Mouse (Mus musculus) kidney, postnatal 14 days (tissue): ENCODE measurements at regions not wholly inside any gene's neighbourhood (a gene's known extent, or its start where the extent isn't known, plus 50 kb on each side); places are given as distances from the start of the nearest gene placed in this dataset.

Source experiments
- DNase-seq: peaks from one replicate; pipeline ENCODE4 v3.0.0; 2022; ENCODE audit warnings: mixed read lengths

DNA sequence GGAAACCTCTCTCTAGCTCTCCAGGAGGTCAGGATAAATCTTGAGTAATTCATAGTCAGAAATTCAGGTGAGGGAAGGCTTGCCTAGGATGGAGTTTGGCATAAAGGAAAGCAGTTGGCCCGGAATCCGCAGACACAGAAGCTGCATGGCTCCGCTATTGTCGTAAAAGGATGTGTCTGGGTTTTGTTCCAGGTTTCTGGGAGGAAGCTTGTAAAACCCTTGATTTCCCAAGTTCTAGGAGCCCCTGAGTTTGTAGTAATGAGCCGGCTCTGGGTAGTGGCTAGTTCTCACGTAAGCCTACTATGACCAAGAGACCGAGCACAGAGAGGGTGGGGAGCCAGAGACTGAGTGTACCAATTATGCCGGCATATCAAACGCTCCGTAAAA lies 52.7 kb upstream of the Gm21915 start:
- no peak for DNase-seq

DNA sequence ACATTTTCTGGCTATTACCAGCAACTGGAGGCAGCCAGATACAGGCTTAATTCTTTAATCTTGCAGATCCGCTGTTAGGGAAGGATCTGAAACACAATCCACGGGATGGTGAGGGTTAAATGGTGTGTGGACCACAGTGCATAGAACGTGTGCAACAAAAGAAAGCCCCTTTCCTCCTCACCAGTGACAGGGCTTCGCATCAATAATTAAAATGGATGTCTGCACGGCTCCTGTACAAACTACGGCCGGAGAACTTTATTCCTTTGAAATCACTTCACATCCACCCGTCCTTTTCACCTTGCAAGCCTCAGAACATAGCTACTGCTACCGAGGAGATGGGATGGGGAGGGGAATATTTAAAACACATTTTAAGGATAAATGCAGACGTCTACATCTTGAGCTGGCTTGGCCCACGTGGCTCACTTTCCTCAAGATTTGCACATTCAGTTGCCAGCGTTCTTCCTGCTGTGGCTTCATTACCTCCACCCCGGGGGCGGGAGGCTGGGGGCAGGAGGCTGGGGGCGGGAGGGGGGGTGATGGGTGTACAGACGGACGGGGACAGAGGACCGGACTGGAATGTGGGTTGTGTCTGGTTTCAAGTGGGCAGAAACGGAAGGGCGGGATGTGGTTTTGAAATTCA lies 53.3 kb upstream of the Gm21915 start:
- no peak for DNase-seq

- peak; percentile 79 for DNase-seq
Measured at GRCm38 (mm10) chr9:40616426-40617035, 53.9 kb upstream of the Gm21915 start.

GRCm38 (mm10) chr9:40615891-40616290 lies 54.5 kb upstream of the Gm21915 start:
- DNase-seq: no peak

DNA sequence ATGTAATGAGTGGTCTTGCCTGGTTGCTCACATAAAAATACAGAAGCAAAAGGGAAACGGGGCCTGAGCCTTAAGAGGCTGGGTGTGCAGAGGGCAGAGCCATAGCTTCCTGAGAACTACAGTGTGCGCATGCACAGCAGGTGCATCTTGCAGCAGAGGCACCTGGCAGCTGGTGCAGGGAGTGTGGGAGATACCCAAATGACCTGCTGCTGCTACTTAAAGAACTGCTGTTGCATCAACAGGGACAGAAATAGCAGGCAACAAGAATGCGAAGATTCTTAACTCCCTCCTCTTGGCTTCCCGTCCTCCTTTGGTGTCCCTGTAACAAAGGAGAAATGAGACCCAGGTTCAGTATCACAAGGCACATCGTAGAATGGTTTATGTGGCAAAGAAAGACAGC lies 56.3 kb upstream of the Gm21915 start:
- no peak for DNase-seq

DNA sequence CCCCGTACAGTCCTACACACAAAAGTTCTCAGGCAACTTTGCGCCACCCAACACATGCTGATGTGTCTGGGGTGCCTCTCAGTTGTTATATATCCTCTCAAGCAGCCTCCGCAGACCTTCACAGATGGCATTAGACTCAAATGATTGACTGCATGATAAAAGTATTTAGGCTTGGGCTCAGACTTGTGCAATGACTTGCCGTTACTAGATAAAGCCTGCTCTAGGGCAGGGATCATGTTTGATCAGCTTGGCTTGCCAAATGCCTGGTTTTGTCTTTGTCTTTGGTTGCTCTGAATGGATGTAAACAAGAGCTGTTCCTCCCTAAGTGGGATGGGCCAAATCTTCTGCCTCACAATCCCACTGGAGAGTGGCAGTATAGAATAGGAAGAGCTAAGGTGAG lies 57.2 kb upstream of the Gm21915 start:
- DNase-seq: no peak

- DNase-seq: no peak
Measured at GRCm38 (mm10) chr9:40612755-40613154, 57.7 kb upstream of the Gm21915 start.

DNA sequence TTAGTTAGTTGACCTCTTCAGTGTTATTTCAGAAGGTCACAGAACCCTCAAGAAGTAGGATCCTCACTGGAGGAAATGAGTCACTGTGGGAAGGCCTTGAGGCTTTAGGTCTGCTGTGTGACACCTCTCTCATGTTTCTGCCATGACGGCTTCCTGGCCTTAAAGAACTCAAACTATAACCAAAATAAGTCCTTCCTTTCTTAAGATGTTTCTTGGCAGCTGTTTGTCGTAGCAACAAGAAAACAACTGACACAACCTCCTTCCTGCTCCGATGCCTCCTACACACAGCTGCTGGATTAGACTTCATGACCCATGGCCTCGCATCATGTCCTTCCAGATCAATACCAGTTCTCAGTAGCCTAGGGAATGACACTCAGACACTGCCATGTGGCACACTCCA lies 58.1 kb upstream of the Gm21915 start:
- DNase-seq: no peak

DNA sequence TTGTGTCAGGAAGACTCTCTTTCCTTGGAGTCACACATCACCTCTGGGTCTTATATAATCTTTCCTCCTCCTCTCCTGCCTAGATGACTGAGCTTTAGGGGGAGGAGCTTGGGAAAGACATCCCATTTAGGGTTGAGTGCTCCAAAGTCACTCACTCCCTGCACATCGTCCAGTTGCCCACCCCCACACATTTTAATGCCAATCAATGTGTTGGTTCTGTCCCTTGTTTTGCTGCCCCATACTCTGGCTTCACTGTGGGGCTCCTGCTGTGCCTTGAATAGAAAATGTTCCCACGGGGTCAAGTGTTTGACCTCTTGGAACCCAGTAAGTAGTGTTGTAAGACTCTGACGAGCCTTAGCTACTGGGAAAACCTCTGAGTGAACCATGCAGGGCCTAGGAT lies 58.8 kb upstream of the Gm21915 start:
- no peak for DNase-seq

- no peak for DNase-seq
Measured at GRCm38 (mm10) chr9:40608596-40608995, 61.8 kb upstream of the Gm21915 start.

DNA sequence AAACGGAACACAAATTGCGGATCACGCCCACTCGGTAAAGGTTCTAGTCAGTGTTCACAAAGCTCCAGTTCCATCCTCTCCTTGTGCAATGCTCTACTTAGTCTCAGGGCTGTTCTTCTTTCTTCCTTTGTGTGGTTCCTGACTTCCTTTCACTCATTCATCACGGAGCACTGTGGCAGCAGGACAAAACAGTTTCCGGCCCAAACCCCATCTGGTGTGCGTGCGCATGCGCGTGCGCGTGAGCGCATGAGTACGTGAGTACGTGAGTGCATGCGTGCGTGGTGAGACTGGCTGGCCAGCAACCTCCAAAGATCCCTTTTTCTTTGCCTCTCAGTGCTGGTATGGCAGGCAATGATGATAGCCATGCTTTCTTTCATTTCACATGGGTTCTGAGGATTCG lies 62.5 kb upstream of the Gm21915 start:
- DNase-seq: no peak

GRCm38 (mm10) chr9:40603521-40603920 lies 66.9 kb upstream of the Gm21915 start:
- no peak for DNase-seq

- no peak for DNase-seq
Measured at GRCm38 (mm10) chr9:40598431-40598831, 67.2 kb upstream of the Gramd1b start.

DNA sequence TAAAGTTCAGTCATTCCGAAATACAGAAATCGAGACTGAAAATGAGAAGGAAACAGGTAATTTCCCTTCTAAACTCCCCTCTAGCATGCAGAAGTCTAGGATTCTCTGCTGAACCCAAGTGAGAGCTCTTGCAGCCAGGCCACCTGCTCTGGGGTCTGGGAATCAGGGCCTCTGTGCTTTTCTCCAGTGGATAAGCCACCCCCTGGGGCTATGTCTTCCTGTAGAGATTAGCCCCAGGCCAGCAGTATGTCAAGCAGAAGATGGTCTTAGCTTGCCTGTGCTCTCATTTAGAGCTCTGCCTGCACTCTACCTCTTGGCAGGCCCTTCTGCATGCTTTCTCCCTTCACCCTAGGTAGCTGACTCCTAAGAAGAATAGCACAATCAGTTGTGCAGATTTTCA lies 56.2 kb upstream of the Gramd1b start:
- DNase-seq: no peak

DNA sequence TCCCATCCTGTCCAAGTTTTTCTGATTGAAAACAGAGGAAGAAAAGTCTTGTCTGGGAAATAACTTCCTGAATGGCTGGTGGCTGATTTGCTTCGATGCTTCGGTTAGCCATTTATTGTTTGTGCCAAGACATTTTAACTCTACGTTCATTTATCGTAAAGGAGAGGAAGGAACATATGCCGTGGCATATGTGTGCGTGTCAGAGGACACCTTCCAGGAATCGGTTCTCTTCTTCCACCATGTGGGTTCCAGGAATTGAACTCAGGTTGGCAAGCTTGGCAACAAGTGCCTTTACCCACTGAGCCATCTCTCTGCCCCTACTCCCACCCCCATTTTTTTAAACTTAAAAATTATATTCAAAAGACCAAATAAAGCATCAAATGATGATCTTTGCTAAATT lies 55.4 kb upstream of the Gramd1b start:
- no peak for DNase-seq

DNA sequence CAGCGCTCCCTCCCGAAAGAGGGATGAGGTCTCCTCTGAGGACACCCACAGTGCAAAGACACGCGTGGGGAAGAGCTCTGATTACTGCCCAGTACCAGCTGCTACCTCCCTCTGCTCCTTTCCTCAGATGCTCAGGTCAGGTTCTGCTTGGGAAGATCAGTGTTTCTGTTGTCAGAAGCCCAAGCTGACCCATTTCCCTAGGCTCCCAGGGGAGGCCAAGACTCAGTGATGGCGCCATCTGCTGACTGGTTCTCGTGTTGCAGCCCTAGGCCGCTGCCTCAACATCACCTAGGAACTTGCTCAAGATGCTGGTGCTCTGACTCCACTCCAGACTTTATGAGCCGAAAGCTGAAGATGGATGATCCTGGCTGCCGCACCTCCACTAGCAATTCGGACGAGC lies 52.4 kb upstream of the Gramd1b start:
- DNase-seq: peak; percentile 64

GRCm38 (mm10) chr9:40581854-40582253 lies 50.7 kb upstream of the Gramd1b start:
- no peak for DNase-seq
